9 mouse cellular contexts compared by ENCODE assay signal in the genomic region with DNA sequence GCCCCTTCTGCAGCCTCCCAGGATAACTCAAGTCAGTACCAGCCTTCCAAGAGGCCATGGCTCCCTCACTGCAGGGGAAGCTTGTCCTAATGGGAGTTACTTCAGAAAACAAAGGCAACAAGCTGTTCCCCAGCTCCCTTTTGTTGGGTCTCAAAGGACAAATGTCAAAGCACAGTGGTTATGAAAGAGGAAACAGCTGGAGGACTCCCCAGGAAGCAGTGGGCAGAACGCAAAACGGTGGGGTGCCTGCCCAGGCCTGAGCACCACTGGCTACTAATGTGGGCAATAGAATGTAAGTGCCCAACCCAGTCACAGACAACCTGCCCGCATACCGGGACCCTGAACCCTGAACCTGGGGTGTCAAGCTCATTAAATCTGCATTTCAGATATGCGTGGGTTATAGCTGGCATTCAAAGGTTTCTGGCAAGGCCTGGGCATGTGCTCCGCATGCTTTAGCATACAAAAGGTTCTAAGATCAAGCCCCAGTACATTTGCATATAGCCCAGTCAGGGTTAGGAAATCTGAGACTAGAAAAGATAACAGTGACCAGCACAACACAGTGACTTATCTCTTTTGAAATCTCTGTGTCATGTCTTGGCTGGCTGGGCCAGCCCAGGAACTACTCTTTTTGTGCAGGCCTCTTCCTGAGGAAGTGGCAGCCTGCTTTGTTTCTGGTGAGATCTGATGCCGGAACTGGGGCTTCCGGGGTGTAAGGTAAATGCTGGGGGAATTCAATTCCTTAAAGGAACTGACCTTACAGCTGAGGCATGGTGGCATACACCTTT. TPM values are rescaled to one million over a fixed set of nuclear protein-coding genes. Genes with fewer than 3 reads are reported as not detected.
DNase-seq lines count a peak whose midpoint lies in the region.
"Had no signal": no experiment of that assay in that cellular context is flagged by ENCODE, and none has a peak within 500 bp of the region (broad histone marks: within the 10 kb centered on the region; RNA-seq: fewer than 3 reads in every experiment).

No protein-coding gene starts in this region.

- intact Hi-C loops in left cerebral cortex, postnatal 36 days (cut with DNase I), result no loop called here

- DNase-seq in embryo, embryonic 11 days, result peak; percentile 12
- no peak for DNase-seq in embryo, embryonic 10 days (ENCODE audit: low spot score)
- DNase-seq in spleen, postnatal 36 days (ENCODE audit: low spot score in 2 of 2), result peak; percentile 53 to 58
- DNase-seq in spleen, postnatal 14 days (ENCODE audit: low spot score in 2 of 2), result no peak
- peak; percentile 29 for DNase-seq in lung, postnatal 14 days
- DNase-seq in thymus, postnatal 4 days, result peak; percentile 58
- DNase-seq in right cerebral cortex, postnatal 36 days (ENCODE audit: low spot score in 2 of 2), result no peak
- no peak for DNase-seq in left cerebral cortex, postnatal 36 days (ENCODE audit: low spot score in 2 of 2)
- DNase-seq: cerebellum, adult 9-11 months had no signal

RNA-seq across cellular contexts. Expression of a gene that starts 8.1 kb away (rescaled TPM):
- total RNA-seq in left cerebral cortex, postnatal 36 days (2021), result under 1 TPM; 0.79 TPM

RNA-seq across cellular contexts. Expression of a gene that starts 21.8 kb away (rescaled TPM):
- not detected for total RNA-seq in left cerebral cortex, postnatal 36 days (2021)

Comparison
In these comparisons a context has a peak if more than half of its experiments do, and no peak if none do; other contexts are left out.
1. DNase-seq: peak in embryo, embryonic 11 days (single experiment), spleen, postnatal 36 days (2 of 2), lung, postnatal 14 days (single experiment) and thymus, postnatal 4 days (single experiment); none in embryo, embryonic 10 days (single experiment), spleen, postnatal 14 days (0 of 2), right cerebral cortex, postnatal 36 days (0 of 2) and left cerebral cortex, postnatal 36 days (0 of 2).